Mouse (Mus musculus): ENCODE data around the gene Acvrl1.

Gene Acvrl1

GRCm38 (mm10) chr15:101142672-101143071 is 14.3 kb downstream of the Acvrl1 start:
- no peak for DNase-seq (ENCODE audit: low spot score)

DNA sequence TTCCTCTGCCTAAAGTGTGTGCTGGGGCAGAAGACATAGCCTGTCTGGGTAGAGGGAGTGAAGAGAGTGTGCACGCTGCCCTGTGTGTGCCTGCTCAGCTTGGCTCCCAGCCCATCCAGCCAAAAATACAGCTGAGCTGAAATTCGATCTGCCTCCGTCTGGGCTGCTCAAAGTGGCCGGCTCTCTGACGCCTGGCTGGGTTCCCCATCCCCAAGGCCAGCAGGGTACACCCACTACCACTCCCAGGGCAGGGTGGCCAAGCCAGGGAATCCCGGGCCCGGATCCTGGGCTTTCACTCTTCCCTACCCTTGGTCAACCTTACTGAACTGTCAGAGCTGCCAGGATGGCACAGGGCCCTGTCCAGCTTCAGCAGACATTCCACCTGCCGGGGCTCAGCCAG is 15.2 kb downstream of the Acvrl1 start:
- DNase-seq (ENCODE audit: low spot score) = peak; percentile 44

- DNase-seq (ENCODE audit: low spot score) = no peak
Measured at GRCm38 (mm10) chr15:101144176-101144575, 15.9 kb downstream of the Acvrl1 start.

- no peak for DNase-seq (ENCODE audit: low spot score)
Measured at GRCm38 (mm10) chr15:101144779-101145178, 16.5 kb downstream of the Acvrl1 start.

DNA sequence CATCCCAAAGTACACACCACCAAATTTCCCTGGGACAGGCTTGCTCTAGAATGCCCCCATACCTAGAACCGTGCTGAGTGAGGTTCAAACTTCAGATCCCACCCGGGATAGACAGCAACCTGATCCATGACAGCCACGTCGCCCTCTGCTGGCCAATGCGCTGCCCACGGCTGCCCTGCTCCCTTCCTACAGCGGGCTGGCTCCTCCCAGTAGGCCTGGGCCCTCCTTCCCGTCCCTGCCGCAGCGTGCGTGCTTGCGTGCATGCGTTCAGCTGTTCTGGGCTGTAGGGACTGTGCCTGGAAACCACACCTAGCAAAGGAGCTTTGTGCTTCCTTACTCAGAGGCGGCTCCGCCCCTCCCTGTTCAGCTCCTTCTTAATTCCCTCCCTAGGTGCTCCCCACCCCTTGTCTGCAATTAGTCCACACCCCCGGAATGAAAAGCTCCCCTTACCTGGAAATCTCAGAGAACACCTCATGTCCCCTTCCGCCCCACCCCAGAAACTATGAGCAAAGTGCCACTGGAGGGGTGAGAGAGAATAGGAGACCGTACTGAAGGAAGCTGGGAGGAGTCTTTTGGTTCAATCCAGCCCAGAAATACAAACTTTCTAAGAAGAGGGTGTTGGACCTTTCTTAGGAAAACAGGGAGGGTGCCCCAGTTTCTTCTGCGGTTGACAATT is 17.2 kb downstream of the Acvrl1 start:
- peak; percentile 96 for DNase-seq (ENCODE audit: low spot score)

- DNase-seq (ENCODE audit: low spot score) = no peak
Measured at GRCm38 (mm10) chr15:101146100-101146965, 18.0 kb downstream of the Acvrl1 start.

GRCm38 (mm10) chr15:101147115-101147909 is 19.0 kb downstream of the Acvrl1 start:
- no peak for DNase-seq (ENCODE audit: low spot score)

- no peak for DNase-seq (ENCODE audit: low spot score)
Measured at GRCm38 (mm10) chr15:101147910-101148273, 19.6 kb downstream of the Acvrl1 start.

DNA sequence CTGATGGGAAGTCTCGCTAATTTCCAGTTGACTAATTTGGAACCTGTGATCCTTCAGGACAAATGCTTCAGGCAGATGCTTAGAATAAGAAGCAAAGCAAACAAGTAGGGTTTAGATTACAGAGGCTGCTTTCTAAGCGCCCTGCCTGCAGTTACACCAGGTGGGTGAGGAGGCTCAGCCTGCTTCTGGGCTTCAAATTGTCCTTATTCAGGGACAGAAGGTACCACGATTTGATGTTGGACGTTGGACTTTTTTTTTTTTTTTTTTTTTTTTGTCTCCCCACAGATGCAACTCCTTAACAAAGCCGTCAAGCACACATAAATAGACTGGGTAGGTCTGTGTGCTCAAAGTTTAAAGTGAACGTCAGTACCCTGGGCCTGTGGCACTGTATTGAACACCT is 20.3 kb downstream of the Acvrl1 start:
- DNase-seq (ENCODE audit: low spot score) = no peak

- no peak for DNase-seq (ENCODE audit: low spot score)
Measured at GRCm38 (mm10) chr15:101151409-101152261, 23.3 kb downstream of the Acvrl1 start.

DNA sequence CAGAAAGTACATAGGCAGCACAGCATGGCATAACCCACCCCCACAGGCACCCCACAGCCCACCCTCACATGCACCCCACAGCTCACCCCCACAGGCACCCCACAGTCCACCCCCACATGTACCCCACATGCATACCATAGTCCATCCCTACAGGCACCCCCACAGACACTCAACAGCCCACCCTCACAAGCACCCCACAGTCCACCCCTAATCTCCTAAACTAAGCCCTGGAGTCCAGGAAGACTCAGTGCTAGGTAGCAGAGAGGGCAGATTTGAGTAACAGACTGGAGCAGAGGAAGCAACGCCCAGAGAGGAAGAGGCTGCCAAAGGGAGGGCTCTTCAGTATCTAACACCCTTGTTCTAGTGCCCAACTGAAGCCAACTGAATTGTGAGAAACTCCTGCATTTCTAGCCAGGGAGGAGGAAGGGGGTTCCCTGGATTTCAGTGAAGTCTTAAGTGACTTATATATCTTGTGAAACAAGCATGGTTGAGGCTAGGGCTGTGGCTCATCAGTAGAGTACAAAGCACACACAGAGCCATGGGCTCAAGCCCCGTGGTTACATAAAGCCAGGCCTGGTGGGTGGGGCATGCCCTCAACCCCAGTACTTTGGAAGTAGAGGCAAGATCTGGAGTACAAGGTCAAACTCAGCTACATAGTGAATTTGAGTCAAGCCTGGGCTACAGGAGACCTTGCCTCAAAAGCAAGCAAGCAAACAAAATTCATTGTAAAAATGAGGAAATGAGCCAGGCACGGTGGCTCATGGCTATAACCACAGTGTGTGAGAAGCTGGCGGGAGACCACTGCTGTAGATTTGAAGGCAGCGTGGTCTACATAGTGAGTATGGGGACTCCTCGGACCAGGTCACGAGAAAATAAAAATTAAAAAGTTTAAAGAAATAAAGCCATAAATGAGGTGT is 26.6 kb downstream of the Acvrl1 start:
- no peak for DNase-seq (ENCODE audit: low spot score)

- DNase-seq (ENCODE audit: low spot score) = no peak
Measured at GRCm38 (mm10) chr15:101160128-101160527, 31.8 kb downstream of the Acvrl1 start.

DNA sequence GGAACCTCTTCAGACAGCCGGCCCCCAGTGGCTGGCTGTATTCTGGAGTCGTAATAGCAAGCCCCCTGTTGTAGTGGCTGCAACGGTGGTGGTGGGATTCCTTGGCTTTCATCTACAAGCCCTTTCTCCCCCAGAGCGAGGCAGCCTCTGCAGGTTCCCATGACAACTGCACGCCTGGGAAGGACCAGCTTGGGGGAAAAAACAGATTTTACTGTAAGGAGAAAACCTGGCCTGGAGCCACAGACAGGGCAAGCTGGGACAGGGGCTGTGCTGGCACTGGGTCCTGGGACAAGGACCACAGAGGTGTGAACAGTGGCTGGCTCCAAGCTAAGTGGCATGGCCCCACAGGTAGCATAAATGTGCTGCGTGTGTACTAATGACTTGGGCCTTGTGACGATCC is 32.3 kb downstream of the Acvrl1 start:
- DNase-seq (ENCODE audit: low spot score) = peak; percentile 62

DNA sequence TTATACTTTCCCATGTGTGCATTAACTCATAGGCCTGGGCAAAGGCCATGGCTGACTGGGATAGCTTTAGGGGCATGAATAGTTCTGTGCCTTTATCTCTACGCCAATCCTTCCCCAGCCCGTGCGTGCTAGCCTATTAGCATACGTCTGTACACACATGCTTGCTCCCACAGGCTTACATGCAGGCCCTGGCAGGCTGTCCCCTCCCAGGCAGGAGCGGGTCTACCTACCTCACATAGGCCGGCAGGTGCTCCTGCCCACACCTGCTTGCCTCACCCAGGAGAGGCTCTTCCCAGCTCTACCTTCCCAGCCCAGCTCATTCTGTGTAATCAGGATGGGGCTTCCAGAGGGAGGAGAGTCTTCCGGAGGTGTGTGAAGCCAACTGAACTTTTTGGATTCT is 33.2 kb downstream of the Acvrl1 start:
- DNase-seq (ENCODE audit: low spot score) = no peak

DNA sequence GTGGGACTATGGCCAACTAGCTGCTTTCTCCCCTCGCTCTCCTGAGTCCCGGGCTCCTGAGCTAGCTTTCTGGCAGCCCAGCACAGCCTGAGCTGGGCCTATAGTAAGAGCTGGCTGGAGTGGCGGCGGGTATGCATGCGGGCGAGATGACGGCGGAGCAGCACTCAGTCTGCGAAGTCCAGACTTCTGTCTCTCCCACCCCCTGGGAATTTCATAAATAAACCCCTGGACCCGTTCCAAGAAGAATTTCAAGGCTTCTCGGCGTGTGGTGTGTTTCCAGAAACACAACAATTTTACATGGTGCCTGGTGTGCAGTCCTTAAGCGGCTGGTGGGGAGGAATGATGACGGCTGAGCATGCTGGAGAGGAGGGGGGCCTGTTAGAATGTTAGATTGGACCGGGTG is 34.7 kb downstream of the Acvrl1 start:
- DNase-seq (ENCODE audit: low spot score) = no peak

DNA sequence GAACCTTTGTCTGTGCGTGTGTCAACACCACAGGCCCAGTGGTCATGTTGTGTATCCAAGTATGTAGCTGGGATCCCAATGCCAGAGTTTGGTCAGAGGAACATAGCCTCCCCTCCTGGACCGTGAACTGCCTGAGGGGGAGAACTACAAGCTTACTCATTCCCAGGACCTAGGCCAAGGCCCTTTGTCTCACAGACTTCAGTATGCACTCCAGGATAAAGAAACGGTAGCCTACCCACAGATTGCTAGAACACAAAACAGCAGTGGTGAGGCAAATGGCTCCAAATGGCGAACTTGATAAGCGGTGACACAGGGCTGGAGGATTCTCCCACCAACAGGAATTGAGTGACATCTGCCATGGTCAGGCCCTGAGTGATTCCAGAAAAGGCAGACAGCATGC is 35.5 kb downstream of the Acvrl1 start:
- DNase-seq (ENCODE audit: low spot score) = no peak

DNA sequence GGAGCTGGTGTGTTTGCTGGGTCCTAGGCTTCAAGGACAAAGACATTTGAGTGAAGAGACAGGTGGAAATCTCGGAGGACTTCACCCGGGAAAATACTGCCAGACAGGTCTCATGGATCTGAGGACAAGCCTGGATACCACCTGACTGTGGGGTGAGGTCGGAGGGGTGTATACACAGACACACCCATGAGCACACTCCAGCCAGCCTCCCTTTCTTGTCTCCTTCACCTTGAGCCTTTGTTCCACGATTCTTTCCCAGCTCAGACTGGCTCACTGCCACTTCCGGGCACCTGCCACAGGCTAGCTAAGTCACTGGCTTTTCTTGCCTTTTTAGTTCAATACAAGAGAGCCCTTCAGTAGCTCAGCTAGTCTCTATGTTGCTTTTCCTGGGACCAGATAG is 36.0 kb downstream of the Acvrl1 start:
- DNase-seq (ENCODE audit: low spot score) = no peak

GRCm38 (mm10) chr15:101165658-101166437 is 37.5 kb downstream of the Acvrl1 start:
- DNase-seq (ENCODE audit: low spot score) = no peak

DNA sequence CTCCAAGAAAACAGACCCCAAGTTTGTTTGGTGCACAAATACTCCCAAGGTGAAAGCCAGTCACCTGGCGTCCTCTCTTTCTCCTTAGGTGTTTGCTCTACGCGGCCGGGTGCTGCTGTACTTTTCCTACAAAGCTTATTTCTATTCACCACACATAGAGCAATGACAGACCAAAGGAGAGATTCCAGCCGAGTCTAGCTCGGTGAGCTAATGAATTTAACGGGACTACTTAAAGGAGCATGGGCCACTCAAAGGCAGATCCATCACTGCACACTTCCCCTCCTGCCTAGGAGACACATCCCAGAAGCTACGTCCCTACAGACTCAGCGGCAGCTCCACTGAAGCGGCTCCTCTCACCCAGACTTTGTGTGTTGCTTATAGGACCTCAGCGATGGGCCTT is 39.2 kb downstream of the Acvrl1 start:
- DNase-seq (ENCODE audit: low spot score) = no peak

DNA sequence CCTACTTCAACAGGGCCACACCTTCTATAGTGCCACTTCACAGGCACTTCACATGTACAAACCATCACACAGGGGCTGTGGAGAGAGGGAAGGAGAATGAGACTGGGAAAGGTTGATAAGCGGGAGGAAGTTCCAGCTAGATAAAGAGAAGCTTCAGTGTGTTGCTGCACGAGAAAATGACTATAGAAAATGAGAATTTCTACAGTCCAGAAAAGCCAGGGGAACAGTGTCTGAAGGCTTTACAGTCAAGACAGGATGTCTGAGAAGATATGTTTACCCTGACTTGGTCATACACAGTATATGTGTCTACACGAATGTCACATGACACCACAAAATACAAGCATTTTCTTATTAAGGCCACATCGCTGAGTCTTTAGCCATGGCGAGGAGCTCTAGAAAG is 41.6 kb downstream of the Acvrl1 start:
- DNase-seq (ENCODE audit: low spot score) = no peak
